Mouse (Mus musculus) hematopoietic stem cell, adult 5-6 weeks (primary cell): ENCODE results near the gene Scd4. TPM values are rescaled to one million over a fixed set of nuclear protein-coding genes. Genes with fewer than 3 reads are reported as not detected.
"Not testable (repeated sequence)": the region's sequence is repeated elsewhere in the genome, so short reads cannot be mapped to it uniquely, and the experiment has no call there.

Source experiments
- ATAC-seq, 2 experiments: fragments of 125-278 bp in 1 of 2; replicated peaks in 1 of 2; 2 replicates each; pipeline ENCODE4 v1.8.0; 2016 to 2017; ENCODE audit warnings: inconsistent platforms in 2 of 2, mild to moderate bottlenecking in 2 of 2, moderate number of reproducible peaks in 2 of 2, low read depth in 1 of 2, moderate TSS enrichment in 1 of 2; ENCODE audit not compliant: low FRiP score in 2 of 2, poor library complexity in 2 of 2, severe bottlenecking in 2 of 2, insufficient read depth in 1 of 2, low TSS enrichment in 1 of 2
- total RNA-seq: library from RNA; stranded (forward); fragments of 172-1452, 232-1000 nt; gene quantifications from 2 replicates; pipeline ENCODE4 v1.2.3, GENCODE M21; 2017

Scd4 gene
- total RNA-seq, 1 experiment from 2014 or later = 0.05 TPM

GRCm38 (mm10) chr19:44335876-44336662 lies 3.2 kb downstream of the Scd4 start:
- no peak for ATAC-seq

DNA sequence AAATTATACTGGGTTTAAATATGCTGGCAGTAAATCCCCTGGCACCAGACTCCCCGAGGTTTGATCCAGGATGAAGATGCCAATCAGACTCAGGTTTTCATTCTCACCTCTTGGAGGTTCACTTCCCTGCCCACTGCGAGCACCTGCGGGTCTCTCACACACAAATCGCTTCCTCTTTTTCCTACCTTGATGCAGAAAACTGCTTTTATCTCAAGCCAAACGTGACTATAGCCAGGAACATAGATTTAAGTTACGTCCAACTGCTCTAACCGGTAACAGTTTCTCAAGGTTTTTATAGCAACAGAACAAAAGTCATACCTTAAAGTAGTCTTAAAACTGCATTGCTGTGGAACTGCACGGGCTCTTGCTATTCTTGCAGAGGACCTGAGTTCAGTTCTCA lies 16.8 kb downstream of the Scd4 start:
- ATAC-seq = no peak

DNA sequence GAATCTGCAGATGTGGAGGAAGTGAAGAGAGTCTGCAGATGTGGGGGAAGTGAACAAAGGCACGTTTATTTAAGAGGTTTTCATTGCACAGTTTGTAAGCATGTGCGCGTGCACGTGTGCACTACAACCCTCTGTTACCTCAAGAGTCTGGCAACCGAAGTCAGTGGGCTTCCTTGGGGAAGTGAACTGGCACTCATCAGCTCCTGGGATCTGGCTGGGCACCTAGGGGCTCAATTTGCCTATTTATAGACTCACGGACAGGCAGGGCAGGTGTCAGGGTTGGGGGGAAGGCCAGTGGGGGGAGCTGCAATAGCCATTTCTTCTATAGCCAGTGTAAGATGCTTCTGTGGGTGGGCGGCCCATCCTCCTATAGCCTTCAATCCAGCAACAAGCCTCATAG lies 18.9 kb downstream of the Scd4 start:
- no peak for ATAC-seq

DNA sequence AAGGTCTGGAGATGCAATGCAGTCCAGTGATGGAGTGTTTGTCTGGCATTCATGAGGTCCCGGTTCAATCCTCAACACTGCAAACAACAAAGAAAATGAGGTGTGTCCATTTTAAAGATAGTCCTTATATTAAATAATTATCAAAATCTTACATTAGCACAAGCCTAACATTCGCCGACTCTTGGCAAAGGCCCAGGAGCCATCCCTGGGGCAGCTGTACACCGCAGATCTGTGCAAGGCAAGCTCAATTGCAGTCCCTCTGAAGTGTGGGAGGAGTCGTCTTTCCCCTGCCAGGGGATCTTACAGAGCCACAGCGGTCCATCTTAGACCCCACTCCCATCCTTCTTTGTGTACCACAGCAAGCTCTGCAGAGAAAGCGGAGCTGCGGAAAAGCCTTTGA lies 25.8 kb downstream of the Scd4 start:
- ATAC-seq = no peak

- peak; percentile 96 for ATAC-seq
Observed at GRCm38 (mm10) chr19:44363529-44363928, 30.6 kb downstream of the Scd4 start.

DNA sequence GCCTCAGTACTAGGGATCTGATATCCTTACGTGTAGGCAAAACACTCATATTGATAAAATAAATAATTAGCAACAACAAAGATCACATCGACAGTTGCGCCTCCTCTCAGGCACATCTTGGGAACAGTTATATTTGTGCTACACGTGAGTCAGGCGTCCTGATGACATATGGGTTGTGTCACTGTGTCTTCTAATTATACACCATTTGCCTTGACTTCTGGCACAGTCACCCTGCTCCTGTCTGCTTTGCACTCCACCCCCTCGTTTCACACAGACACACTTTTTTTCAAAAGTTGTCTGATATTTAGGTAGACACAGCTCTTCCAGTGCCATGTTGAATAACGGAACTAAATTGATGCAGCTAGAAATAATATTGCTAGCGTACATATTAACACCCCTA lies 31.1 kb downstream of the Scd4 start:
- ATAC-seq = no peak

DNA sequence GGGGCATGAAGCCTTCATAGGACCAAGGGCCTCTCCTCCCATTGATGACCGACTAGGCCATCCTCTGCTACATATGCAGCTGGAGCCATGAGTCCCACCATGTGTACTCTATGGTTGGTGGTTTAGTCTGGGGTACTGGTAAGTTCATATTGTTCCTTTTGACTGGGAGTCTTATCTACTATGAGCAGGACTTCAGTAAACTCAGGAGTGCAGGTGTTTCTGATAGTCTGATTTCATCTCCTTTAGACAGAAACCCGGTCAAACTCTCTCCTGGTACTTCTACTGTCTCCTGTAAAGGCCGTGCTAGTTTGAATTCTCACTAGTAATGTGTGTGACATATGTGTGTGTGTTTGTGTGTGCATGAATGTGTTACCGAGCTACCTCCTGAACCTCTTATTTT lies 32.8 kb downstream of the Scd4 start:
- no peak for ATAC-seq

- not testable (repeated sequence) for ATAC-seq
Observed at GRCm38 (mm10) chr19:44367076-44367475, 34.2 kb downstream of the Scd4 start.

GRCm38 (mm10) chr19:44369371-44369770 lies 36.5 kb downstream of the Scd4 start:
- ATAC-seq = no peak

DNA sequence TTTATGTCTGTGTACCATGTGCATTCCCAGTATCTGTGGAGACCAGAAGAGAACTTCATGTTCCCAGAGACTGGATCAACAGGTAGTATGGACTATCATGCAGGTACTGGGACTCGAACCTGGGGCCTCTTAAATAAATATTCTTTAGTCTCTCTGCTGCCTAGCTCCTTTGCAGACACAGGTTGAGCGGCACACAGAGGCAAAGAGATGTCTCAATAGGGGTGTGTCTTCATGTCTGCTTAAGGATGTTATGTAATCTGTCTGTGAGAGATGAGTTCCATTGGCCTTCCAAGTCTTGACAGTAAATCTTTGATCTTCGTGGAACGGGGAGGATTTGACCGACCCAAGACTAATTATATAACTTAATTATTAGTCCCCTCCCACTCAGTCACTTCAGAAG lies 37.3 kb downstream of the Scd4 start:
- no peak for ATAC-seq

DNA sequence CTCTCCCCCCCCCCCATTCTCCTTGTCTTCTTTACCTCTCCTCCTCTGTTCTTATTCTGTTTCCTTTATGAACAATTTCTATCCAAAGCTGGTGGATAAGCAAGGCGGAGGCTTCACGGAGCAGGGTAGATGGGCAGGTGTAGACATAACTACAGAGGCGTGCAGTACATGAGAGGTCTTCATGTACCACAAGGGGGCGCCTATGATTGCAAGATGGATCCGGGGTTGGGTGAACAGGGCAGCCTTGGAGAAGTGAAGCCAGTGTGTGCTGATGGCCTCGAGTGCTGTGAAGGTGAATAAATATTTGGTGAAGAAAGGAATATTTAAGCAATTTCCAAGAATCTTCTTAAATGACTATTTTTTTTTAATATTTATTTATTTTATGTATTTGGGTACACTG lies 40.1 kb downstream of the Scd4 start:
- ATAC-seq = peak; percentile 84 to 94

DNA sequence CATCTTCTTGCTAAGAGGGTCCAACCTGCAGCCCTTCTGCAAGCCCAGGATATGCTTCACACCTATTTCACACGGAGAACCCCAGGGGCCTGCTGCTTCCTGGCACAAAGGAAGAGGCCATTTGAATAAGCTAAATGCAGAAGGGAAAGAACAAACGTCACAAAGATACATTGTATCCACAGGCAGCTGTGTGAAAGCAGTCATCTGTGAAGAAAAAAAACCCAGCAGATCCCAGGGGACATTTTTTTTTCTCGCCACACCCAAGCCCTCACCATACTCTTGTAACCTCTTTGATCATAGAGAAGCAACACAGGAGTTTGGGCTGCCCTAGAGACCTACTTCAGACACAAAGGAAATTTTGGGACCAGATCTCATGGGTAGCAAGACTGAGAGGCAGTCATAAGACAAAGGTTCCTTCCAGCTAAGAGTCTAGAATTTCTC lies 43.6 kb downstream of the Scd4 start:
- ATAC-seq = no peak

- ATAC-seq = no peak
Observed at GRCm38 (mm10) chr19:44377629-44378375, 44.9 kb downstream of the Scd4 start.

DNA sequence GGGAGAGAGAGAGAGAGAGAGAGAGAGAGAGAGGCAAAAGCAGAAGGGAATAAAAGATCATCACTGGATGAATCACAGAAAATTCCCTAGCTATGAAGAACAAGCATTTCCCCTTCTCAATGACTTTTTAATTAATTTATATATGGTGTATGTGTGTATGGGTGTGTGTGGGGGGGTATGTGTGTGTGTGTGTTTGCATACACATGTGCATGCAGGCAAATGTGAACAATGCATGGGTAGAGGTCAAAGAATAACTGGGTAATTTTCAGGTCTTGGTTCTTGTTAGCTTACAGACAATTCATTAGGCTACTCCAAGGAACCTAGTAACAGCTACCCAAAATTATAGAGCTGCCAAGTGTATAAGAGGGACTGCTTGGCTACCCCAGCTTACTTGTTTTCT lies 46.2 kb downstream of the Scd4 start:
- ATAC-seq = no peak

DNA sequence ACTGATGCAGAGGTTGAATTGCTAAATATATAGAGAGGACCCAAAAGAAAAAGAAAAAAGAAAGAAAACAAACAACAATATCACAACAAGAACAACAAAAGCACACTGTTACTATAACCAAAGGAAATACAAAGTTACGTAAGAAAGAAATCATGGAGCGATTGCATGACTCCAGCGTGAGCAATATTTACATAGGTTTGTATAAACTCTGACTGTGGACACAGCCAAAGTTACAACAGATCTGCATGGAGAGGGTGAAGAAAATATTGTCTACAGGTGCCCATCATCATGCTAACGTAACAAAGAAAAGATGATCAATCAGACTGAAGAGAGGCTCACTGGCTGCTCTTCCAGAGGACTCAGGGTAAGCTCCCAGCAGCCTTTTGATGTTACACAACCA lies 47.2 kb downstream of the Scd4 start:
- ATAC-seq = no peak

DNA sequence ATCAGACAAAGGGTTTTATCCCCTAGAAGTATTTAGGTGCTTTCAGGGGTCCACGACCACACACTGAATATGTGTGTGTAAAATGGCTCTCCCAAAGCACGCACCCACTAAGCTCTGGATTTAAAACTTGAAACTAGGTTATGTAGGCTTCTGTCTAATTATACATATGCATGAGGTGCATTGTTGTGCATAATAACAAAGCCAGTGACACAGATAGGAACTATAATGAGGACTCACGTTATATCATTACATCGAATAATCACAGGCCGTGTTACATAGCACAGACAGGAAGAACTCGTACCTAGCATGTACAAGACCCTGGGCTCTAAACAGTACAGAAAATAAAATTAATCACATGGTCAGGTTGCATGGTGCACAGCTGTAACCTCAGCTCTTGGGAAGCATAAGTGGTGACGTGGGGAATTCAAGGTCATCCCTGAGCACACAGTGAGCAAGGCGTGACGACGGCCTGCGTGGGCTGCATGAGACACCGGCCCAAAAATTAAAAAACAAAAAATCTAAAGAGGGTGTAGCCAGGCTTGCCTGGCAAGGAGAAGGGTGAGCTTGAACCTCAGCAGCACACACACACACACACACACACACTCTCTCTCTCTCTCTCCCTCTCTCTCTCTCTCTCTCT lies 49.9 kb downstream of the Scd4 start:
- ATAC-seq = no peak

DNA sequence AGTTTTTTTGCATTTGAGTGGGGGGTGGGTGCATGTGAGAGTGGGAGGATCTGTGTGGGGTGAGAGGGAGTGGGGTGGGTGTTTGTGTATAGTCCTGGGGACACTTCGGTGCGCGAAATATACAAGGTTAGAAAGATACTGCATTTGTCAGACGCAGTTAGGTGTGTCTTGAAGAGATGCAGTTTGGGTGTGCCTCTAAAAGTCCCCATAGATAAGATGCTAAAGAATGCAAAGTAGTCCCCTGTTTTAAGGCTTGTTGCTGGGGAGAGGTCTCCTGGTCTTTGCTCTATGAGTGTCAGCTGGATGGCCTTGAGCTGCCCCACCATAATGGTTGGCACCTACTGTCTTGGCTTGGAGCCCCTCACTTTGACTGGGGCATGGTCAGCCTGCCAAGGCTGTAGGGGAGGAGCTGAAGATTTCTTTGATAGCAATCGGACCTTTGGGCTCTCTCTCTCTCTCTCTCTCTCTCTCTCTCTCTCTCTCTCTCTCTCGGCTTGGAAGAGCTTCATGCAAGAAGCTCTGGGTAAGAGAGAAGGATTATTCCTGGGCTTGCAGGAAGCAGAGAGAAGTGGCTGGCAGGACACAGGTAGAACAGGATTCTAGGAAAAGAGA lies 53.1 kb downstream of the Scd4 start:
- ATAC-seq = no peak

DNA sequence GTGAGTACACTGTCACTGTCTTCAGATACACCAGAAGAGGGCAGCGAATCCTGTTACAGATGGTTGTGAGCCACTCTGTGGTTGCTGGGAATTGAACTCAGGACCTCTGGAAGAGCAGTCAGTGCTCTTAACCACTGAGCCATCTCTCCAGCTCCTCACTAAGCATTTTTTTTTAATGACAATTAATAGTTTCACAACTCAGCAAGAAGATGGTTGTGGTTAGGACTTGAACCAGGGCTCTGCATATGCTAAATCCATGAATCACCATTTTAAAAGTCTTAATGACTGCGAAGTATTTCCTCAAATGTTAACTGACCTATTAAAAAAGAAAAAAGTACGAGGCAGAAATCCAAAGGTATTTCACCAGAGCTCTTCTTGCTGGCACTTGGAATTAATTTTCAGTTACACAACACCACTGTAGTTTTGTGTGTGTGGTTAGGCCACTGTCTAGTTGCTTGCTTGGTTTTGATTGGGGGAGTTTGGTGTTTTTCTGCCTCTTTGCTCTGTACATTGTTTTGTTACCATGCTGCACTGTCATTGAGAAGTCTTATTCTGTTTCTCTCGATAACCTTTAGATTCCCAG lies 54.3 kb downstream of the Scd4 start:
- no peak for ATAC-seq
